Mouse (Mus musculus) heart, postnatal 0 days (tissue): ENCODE data around the gene Syt16. TPM values are rescaled to one million over a fixed set of nuclear protein-coding genes. Genes with fewer than 3 reads are reported as not detected.

Experiments used
- ATAC-seq: fragments of 200-750 bp; cut with Nextera tagmentation; 2 replicates; pipeline ENCODE4 v1.8.0; 2017; ENCODE audit warnings: low read depth, moderate number of reproducible peaks, moderate library complexity; ENCODE audit not compliant: insufficient read depth
- DNase-seq: peaks from one replicate; pipeline ENCODE4 v3.0.0-alpha.2; 2016; ENCODE audit warnings: low spot score
- H3K27ac ChIP-seq: fragments of 300-500 bp; sonication (generic); 2 replicates; pipeline ENCODE4 v1.5.1; 2014; ENCODE audit warnings: low read depth, mild to moderate bottlenecking
- H3K27me3 ChIP-seq: fragments of 300-500 bp; sonication (generic); 2 replicates; pipeline ENCODE4 v1.6.1; 2014; ENCODE audit warnings: low read length, mixed read lengths; ENCODE audit not compliant: control insufficient read depth, insufficient read depth
- H3K36me3 ChIP-seq: fragments of 300-500 bp; sonication (generic); replicated peaks from 2 replicates; pipeline ENCODE4 v1.6.1; 2014; ENCODE audit warnings: low read length, mixed read lengths; ENCODE audit not compliant: control insufficient read depth, insufficient read depth
- H3K4me1 ChIP-seq: fragments of 300-500 bp; sonication (generic); 2 replicates; pipeline ENCODE4 v1.6.1; 2014; ENCODE audit warnings: antibody characterized with exemption; ENCODE audit not compliant: control insufficient read depth, insufficient read depth
- H3K4me2 ChIP-seq: fragments of 300-500 bp; sonication (generic); 2 replicates; pipeline ENCODE4 v1.6.1; 2014; ENCODE audit warnings: low read depth, mild to moderate bottlenecking, low read length, moderate library complexity
- H3K4me3 ChIP-seq: fragments of 300-500 bp; sonication (generic); 2 replicates; pipeline ENCODE4 v1.5.1; 2014; ENCODE audit warnings: low read depth, low read length
- H3K9ac ChIP-seq: fragments of 300-500 bp; sonication (generic); replicated peaks from 2 replicates; pipeline ENCODE4 v1.6.1; 2014; ENCODE audit warnings: low read depth, low read length, mixed read lengths
- H3K9me3 ChIP-seq: fragments of 300-500 bp; sonication (generic); replicated peaks from 2 replicates; pipeline ENCODE4 v1.6.1; 2016; ENCODE audit warnings: low read length; ENCODE audit not compliant: control insufficient read depth
- CTCF ChIP-seq: IDR thresholded peaks from 2 replicates; pipeline ENCODE4 v1.5.1; 2016; ENCODE audit warnings: antibody characterized with exemption, control low read depth, low read depth
- EP300 ChIP-seq: IDR thresholded peaks from 2 replicates; pipeline ENCODE4 v1.6.1; 2016; ENCODE audit warnings: antibody characterized with exemption, low read depth
- WGBS: fragments of 180-500 bp; shearing (Covaris S2); extraction: QIAGEN DNeasy Blood & Tissue Kit; methylation state at CpG from one replicate; pipeline ENCODE4 v1.1.7; 2014; 5-methylcytosine and 5-hydroxymethylcytosine counted together
- polyA plus RNA-seq: library from polyadenylated mRNA; unstranded; fragments of >200 nt; fragmentation: Nextera tagmentation; extraction: Ambion mirVana; gene quantifications from 2 replicates; pipeline ENCODE4 v1.2.1, GENCODE M21; 2015
- total RNA-seq: library from RNA; depleted of rRNA; stranded (reverse); fragments of >200 nt; gene quantifications from 2 replicates; pipeline ENCODE4 v1.2.3, GENCODE M21; 2014; ENCODE audit warnings: low replicate concordance

Gene Syt16
- total and polyA plus RNA-seq, 2 experiments from 2014 or later: 0.80 TPM; not detected in 1

- Histone ChIP-seq H3K9me3 (no peaks in the 10 kb centered on the region), H3K27ac (peak overlapping the region; percentile 4; the same call in 1 of the 2 replicates), H3K9ac (no peak overlapping the region), H3K4me3 (no peak overlapping the region), H3K27me3 (no peaks in the 10 kb centered on the region), H3K4me1 (peaks cover 17% of the 10 kb centered on the region), H3K4me2 (no peak overlapping the region), H3K36me3 (no peaks in the 10 kb centered on the region)
- DNase-seq (peak; percentile 63), ATAC-seq (no peak)
- 34% methylated on average over 5 of the region's 5 CpGs for WGBS
- no peak for TF ChIP-seq EP300
- no peak for TF ChIP-seq CTCF
These were observed 42.7 kb upstream of the Syt16 start for GRCm38 (mm10) chr12:73954785-73955184.

DNA sequence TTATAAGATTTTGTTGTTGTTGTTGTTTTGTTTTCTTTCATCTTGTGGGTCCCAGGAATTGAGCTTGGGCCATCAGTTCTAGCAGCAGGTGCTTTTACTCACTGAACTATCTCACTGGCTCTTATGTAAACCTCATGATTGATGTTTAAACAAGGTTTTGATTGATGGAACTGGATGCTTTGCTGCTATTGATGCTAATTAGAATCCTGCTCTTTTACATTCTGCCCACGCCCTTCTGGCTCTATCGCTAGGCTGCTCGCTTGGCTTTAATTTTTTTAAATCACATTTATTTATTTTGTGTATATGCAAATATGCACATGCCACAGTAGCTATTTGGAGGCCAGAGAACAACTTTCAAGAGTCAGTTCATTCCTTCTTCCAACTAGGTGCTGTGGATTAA is 39.8 kb upstream of the Syt16 start:
- peaks cover 15% of the 10 kb centered on the region for H3K4me1 ChIP-seq
- DNase-seq (no peak), ATAC-seq (no peak)
- no peaks in the 10 kb centered on the region for H3K9me3 ChIP-seq
- H3K27ac ChIP-seq: no peak overlapping the region
- no peak overlapping the region for H3K4me2 ChIP-seq
- TF ChIP-seq EP300 (no peak), CTCF (no peak)
- no peaks in the 10 kb centered on the region for H3K36me3 ChIP-seq
- WGBS: 87% methylated on average over 3 of the region's 3 CpGs
- no peak overlapping the region for H3K9ac ChIP-seq
- no peak overlapping the region for H3K4me3 ChIP-seq
- H3K27me3 ChIP-seq: no peaks in the 10 kb centered on the region

DNA sequence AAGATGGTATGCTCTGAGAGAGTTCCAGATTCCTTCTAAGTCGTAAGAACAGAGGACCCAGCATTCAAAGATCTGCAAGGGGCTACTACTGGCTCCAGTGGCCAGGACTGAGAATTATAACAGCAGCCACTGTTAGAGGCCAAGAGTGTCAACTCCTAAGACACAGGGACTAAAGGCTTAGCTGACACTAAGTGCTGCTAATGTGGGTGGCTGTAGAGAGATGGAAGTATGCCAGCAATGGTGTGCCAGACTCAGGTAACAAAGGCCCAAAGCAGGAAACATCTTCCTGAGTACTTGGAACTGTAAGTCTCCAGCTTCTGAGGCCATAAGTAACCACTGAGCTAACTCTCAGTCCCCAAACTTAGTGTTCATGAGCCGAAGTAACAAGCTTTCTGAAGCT is 38.6 kb upstream of the Syt16 start:
- TF ChIP-seq EP300: no peak
- no peak for TF ChIP-seq CTCF
- Histone ChIP-seq H3K36me3 (no peaks in the 10 kb centered on the region), H3K4me3 (no peak overlapping the region), H3K9me3 (no peaks in the 10 kb centered on the region), H3K27ac (no peak overlapping the region), H3K27me3 (no peaks in the 10 kb centered on the region), H3K4me2 (no peak overlapping the region), H3K9ac (no peak overlapping the region), H3K4me1 (peaks cover 8% of the 10 kb centered on the region)
- whole genome bisulfite sequencing: 78% methylated on average over 2 of the region's 2 CpGs
- DNase-seq: no peak
- no peak for ATAC-seq

DNA sequence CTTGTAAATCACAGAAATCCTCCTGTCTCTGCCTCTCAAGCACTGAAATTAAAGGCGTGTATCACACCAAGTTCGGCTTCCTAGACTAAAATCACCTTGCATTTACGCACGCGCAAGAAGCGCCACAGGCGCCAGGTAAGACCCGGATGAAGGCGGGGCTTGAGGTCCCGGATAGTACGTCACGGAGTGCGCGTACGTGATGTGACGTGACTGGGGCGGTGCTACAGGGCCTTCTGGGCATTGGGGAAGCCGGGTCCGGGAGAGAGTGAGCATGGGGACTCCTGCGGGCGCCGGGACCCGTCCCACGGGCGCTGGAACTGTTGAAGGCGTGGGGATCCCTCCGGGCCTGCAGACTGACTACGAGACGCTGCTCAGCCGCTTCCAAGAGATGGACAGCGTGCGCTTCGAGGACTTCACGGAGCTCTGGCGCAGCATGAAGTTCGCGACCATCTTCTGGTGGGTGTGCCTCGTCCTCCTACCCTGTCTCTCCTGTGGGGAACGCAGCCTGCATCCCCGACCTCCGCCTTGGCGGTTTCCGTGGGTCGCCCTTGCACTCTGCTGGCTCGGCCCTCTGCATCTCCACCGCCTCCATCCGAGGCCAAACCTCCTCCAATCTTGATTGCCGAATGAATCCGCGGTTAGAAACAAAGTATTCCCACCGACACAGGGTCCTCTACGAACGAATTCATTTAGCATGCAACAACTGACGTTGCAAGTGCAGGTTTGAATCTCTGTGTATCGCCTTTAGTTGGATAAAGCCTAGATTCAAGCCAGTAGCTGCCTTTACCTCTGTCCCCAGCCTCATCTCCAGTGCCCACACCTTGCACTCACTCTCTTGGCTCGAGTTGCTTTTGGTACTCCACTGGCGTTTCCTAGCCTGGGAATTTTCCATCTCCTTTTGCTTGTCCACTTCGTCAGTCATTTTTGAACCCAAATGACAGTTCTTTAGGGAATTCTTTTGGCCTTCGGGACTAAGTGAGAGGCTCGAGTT is 32.9 kb upstream of the Syt16 start, which contains the start of gene Snapc1:
Gene Snapc1, plus strand, starts transcription at position 191 of the 991 bp plus-strand sequence.
- H3K4me3 ChIP-seq: peak within 1 kb of the TSS; percentile 87
- H3K27me3 ChIP-seq: no peaks in the 10 kb centered on the region
- H3K4me1 ChIP-seq: peaks cover 9% of the 10 kb centered on the region; the same call in 1 of the 2 replicates
- TF ChIP-seq CTCF (no peak), EP300 (no peak)
- peak within 1 kb of the TSS; percentile 70 for H3K9ac ChIP-seq
- H3K36me3 ChIP-seq: peaks cover 20% of the 10 kb centered on the region
- H3K9me3 ChIP-seq: no peaks in the 10 kb centered on the region
- DNase-seq (peak; percentile 95), ATAC-seq (peak; percentile 100)
- H3K27ac ChIP-seq: peak within 1 kb of the TSS; percentile 71
- under 1% methylated on average over 60 of the region's 60 CpGs for WGBS
- H3K4me2 ChIP-seq: peak within 1 kb of the TSS; percentile 69

GRCm38 (mm10) chr12:73969142-73969541 is 28.3 kb upstream of the Syt16 start:
- peaks cover 6% of the 10 kb centered on the region; the same call in 1 of the 2 replicates for H3K9me3 ChIP-seq
- DNase-seq (no peak), ATAC-seq (no peak)
- H3K9ac ChIP-seq: no peak overlapping the region
- H3K36me3 ChIP-seq: peaks cover 59% of the 10 kb centered on the region
- no peak overlapping the region for H3K4me2 ChIP-seq
- H3K27me3 ChIP-seq: no peaks in the 10 kb centered on the region
- TF ChIP-seq EP300 (no peak), CTCF (no peak)
- H3K27ac ChIP-seq: no peak overlapping the region
- peaks cover 9% of the 10 kb centered on the region; the same call in 1 of the 2 replicates for H3K4me1 ChIP-seq
- 96% methylated on average over 8 of the region's 8 CpGs for WGBS
- no peak overlapping the region for H3K4me3 ChIP-seq
